Mouse (Mus musculus) c-Kit-positive CD71-positive TER-119-positive erythroid progenitor cells, embryonic 14.5 days (primary cell): ENCODE results near the gene 1110002E22Rik.

Experiments used
- DNase-seq: peaks from one replicate; pipeline ENCODE4 v3.0.0-alpha.2; 2013; ENCODE audit warnings: low spot score

Gene 1110002E22Rik

GRCm38 (mm10) chr3:138064732-138065645 lies at the start of gene 1110002E22Rik:
1110002E22Rik (plus strand) TSS chr3:138065052.
- no peak for DNase-seq

- no peak for DNase-seq
Observed at GRCm38 (mm10) chr3:138016810-138017209, 48.0 kb upstream of the 1110002E22Rik start.

- peak; percentile 24 for DNase-seq
Observed at GRCm38 (mm10) chr3:138022003-138022402, 42.8 kb upstream of the 1110002E22Rik start.

- DNase-seq: no peak
Observed at GRCm38 (mm10) chr3:138022651-138023050, 42.2 kb upstream of the 1110002E22Rik start.

- no peak for DNase-seq
Observed at GRCm38 (mm10) chr3:138026286-138026685, 38.6 kb upstream of the 1110002E22Rik start.

GRCm38 (mm10) chr3:138027575-138028362 lies 37.1 kb upstream of the 1110002E22Rik start:
- DNase-seq: no peak

- no peak for DNase-seq
Observed at GRCm38 (mm10) chr3:138029351-138029750, 35.5 kb upstream of the 1110002E22Rik start.

GRCm38 (mm10) chr3:138030563-138030962 lies 34.3 kb upstream of the 1110002E22Rik start:
- DNase-seq: no peak

GRCm38 (mm10) chr3:138033986-138034385 lies 30.9 kb upstream of the 1110002E22Rik start:
- DNase-seq: no peak

- no peak for DNase-seq
Observed at GRCm38 (mm10) chr3:138040938-138041337, 23.9 kb upstream of the 1110002E22Rik start.

GRCm38 (mm10) chr3:138041591-138042301 lies 23.1 kb upstream of the 1110002E22Rik start:
- DNase-seq: no peak

GRCm38 (mm10) chr3:138043316-138043715 lies 21.5 kb upstream of the 1110002E22Rik start:
- DNase-seq: no peak

- no peak for DNase-seq
Observed at GRCm38 (mm10) chr3:138049555-138049954, 15.3 kb upstream of the 1110002E22Rik start.

GRCm38 (mm10) chr3:138050772-138051171 lies 14.1 kb upstream of the 1110002E22Rik start:
- no peak for DNase-seq

- no peak for DNase-seq
Observed at GRCm38 (mm10) chr3:138051431-138051830, 13.4 kb upstream of the 1110002E22Rik start.

- no peak for DNase-seq
Observed at GRCm38 (mm10) chr3:138053969-138054368, 10.9 kb upstream of the 1110002E22Rik start.

- no peak for DNase-seq
Observed at GRCm38 (mm10) chr3:138056976-138057375, 7.9 kb upstream of the 1110002E22Rik start.

- DNase-seq: no peak
Observed at GRCm38 (mm10) chr3:138058226-138058625, 6.6 kb upstream of the 1110002E22Rik start.

- DNase-seq: no peak
Observed at GRCm38 (mm10) chr3:138060429-138060828, 4.4 kb upstream of the 1110002E22Rik start.

- DNase-seq: no peak
Observed at GRCm38 (mm10) chr3:138061205-138061911, 3.5 kb upstream of the 1110002E22Rik start.

GRCm38 (mm10) chr3:138062673-138063072 lies 2.2 kb upstream of the 1110002E22Rik start:
- no peak for DNase-seq
